In the genomic region with DNA sequence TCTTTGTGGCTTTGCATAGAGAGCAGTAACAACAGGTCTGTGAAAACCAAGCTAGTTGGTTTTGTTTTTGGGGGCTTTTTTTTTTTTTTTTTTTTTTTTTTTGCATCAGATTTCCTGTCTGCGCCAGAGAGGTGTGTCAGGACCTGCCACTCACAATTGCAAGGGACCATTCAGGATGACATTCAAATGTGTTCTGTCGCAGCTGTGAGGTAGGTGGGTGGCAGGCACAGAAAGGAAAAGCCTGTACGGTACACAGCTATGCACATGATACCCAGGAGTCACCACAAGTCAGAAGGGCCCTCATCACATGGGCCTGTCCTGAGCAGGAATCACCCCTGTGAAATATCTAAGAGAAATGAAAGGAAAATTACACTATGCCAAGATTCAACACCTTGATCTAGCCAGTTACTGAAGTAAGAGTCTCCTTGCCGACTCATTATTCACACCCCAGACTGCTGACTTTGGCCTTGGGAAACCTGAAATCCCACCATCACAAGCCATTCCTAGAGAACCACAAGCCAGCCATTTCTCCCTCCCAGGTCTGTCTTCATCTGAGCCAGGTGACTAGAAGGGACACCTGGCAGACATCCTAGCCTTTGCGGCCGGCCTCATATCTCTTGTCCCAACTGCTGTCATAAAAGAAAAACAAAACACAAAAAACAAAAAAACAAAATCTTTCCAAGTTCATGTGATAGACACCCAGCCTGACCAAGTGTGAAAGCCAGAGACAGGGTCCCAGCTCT, we compare ENCODE assay signal across 13 mouse cellular contexts. TPM values are rescaled to one million over a fixed set of nuclear protein-coding genes. Genes with fewer than 3 reads are reported as not detected.
DNase-seq lines count a peak whose midpoint lies in the region; ATAC-seq and TF ChIP-seq lines count a peak whose summit lies in the region.
"Had no signal": no experiment of that assay in that cellular context is flagged by ENCODE, and none has a peak within 500 bp of the region (broad histone marks: within the 10 kb centered on the region; RNA-seq: fewer than 3 reads in every experiment).

No protein-coding gene starts in this region.

- no peak for TF ChIP-seq EP300 in lung, postnatal 0 days (IDR thresholded peaks at IDR 0.05)

- peaks cover 7% of the 10 kb centered on the region; the same call in 1 of the 2 replicates for H3K4me1 ChIP-seq in lung, embryonic 15.5 days
- no peaks in the 10 kb centered on the region for H3K4me1 ChIP-seq in lung, postnatal 0 days (ENCODE audit: insufficient read depth, low read depth, low read length)
- H3K4me1 ChIP-seq in olfactory bulb, adult 2 months (ENCODE audit: control insufficient read depth, insufficient read depth, low read length): peaks cover 37% of the 10 kb centered on the region

- ATAC-seq in lung, embryonic 15.5 days (ENCODE audit: borderline replicate concordance, extremely low read depth, low FRiP score, low TSS enrichment): 0 out of 2 replicates have a peak, but pooled peaks have one; percentile 35
- no peak for ATAC-seq in lung, postnatal 0 days

- TF ChIP-seq POLR2A in olfactory bulb, adult 2 months (IDR thresholded peaks at IDR 0.05; ENCODE audit: insufficient read depth, low read depth, low read length): no peak

- DNase-seq in heart, adult 11 months: peak; percentile 80
- DNase-seq in heart, adult 9 months (ENCODE audit: low spot score in 2 of 2): no peak
- no peak for DNase-seq in lung, postnatal 0 days (ENCODE audit: low spot score)
- DNase-seq in cerebellum, adult 9-10 months: peak; percentile 65
- DNase-seq in left cerebral cortex, postnatal 14 days (ENCODE audit: low spot score in 2 of 2): no peak
- DNase-seq: spleen, adult 18-20 months had no signal

- H3K4me2 ChIP-seq in lung, embryonic 15.5 days: no peak overlapping the region
- no peak overlapping the region for H3K4me2 ChIP-seq in lung, postnatal 0 days (replicated peaks; ENCODE audit: low read depth, low read length)
- H3K4me2 ChIP-seq: embryonic facial prominence, embryonic 12.5 days; hindbrain, embryonic 12.5 days; neural tube, embryonic 15.5 days had no signal

- no peaks in the 10 kb centered on the region for H3K27me3 ChIP-seq in lung, embryonic 15.5 days
- H3K27me3 ChIP-seq in lung, postnatal 0 days (replicated peaks; ENCODE audit: insufficient read depth, low read length): no peaks in the 10 kb centered on the region
- H3K27me3 ChIP-seq: embryonic facial prominence, embryonic 12.5 days; hindbrain, embryonic 12.5 days; neural tube, embryonic 15.5 days had no signal

- H3K4me3 ChIP-seq in lung, embryonic 15.5 days: no peak overlapping the region
- H3K4me3 ChIP-seq in lung, postnatal 0 days (ENCODE audit: low read depth, low read length): no peak overlapping the region
- no peak overlapping the region for H3K4me3 ChIP-seq in olfactory bulb, adult 2 months (ENCODE audit: insufficient read depth, low read depth, low read length)
- H3K4me3 ChIP-seq: embryonic facial prominence, embryonic 12.5 days; forebrain, embryonic 10.5 days; hindbrain, embryonic 12.5 days; neural tube, embryonic 15.5 days had no signal

- H3K36me3 ChIP-seq in lung, embryonic 15.5 days: no peaks in the 10 kb centered on the region
- H3K36me3 ChIP-seq in lung, postnatal 0 days (ENCODE audit: insufficient read depth, low read length): no peaks in the 10 kb centered on the region
- H3K36me3 ChIP-seq: embryonic facial prominence, embryonic 12.5 days; forebrain, embryonic 10.5 days; hindbrain, embryonic 12.5 days; neural tube, embryonic 15.5 days had no signal

- H3K9me3 ChIP-seq in lung, embryonic 15.5 days: no peaks in the 10 kb centered on the region
- H3K9me3 ChIP-seq in lung, postnatal 0 days (ENCODE audit: low read length): no peaks in the 10 kb centered on the region
- H3K9me3 ChIP-seq: forebrain, embryonic 10.5 days; hindbrain, embryonic 12.5 days; neural tube, embryonic 15.5 days had no signal

- intact Hi-C loops in left cerebral cortex, postnatal 14 days (cut with DNase I): no loop called here

- 83% methylated on average over 6 of the region's 6 CpGs for WGBS in lung, embryonic 15.5 days
- WGBS in lung, postnatal 0 days: 89% methylated on average over 6 of the region's 6 CpGs
- WGBS in olfactory bulb, adult 2 months: 61% methylated on average over 6 of the region's 6 CpGs

- no peak overlapping the region for H3K9ac ChIP-seq in lung, embryonic 15.5 days
- no peak overlapping the region for H3K9ac ChIP-seq in lung, postnatal 0 days (replicated peaks; ENCODE audit: low read depth)
- H3K9ac ChIP-seq: embryonic facial prominence, embryonic 12.5 days; hindbrain, embryonic 12.5 days; neural tube, embryonic 15.5 days had no signal

- no peak for TF ChIP-seq CTCF in lung, postnatal 0 days (IDR thresholded peaks at IDR 0.05)
- TF ChIP-seq CTCF in olfactory bulb, adult 2 months (IDR thresholded peaks at IDR 0.05; ENCODE audit: insufficient read depth, low read depth, low read length): no peak

- H3K27ac ChIP-seq in lung, embryonic 15.5 days: no peak overlapping the region
- no peak overlapping the region for H3K27ac ChIP-seq in lung, postnatal 0 days (ENCODE audit: low read length)
- H3K27ac ChIP-seq in olfactory bulb, adult 2 months (ENCODE audit: insufficient read depth, low read depth, low read length): peak overlapping the region; percentile 42; the same call in 1 of the 2 replicates
- H3K27ac ChIP-seq: embryonic facial prominence, embryonic 12.5 days; forebrain, embryonic 10.5 days; hindbrain, embryonic 12.5 days; neural tube, embryonic 15.5 days; stomach, postnatal 0 days had no signal

RNA-seq across cellular contexts. Expression of a gene that starts 30.9 kb away (rescaled TPM):
- 1.2 and 1.5 TPM in 2 replicates for polyA plus RNA-seq in lung, embryonic 15.5 days (2015; fragmentation: Nextera tagmentation; extraction: Ambion mirVana)
- polyA plus RNA-seq in lung, postnatal 0 days (2015; fragmentation: Nextera tagmentation; extraction: Ambion mirVana): 2.7 and 3.7 TPM in 2 replicates
- polyA plus RNA-seq in olfactory bulb, adult 2 months (2012; ENCODE audit: insufficient read depth, insufficient read length, low replicate concordance, missing spikeins): not detected in 2 replicates
- total RNA-seq in left cerebral cortex, postnatal 14 days (2021): 10 to 100 TPM; 51.9 to 62.1 TPM

Comparison
In these comparisons a context has a peak if more than half of its experiments do, and no peak if none do; other contexts are left out.
1. DNase-seq: peak in heart, adult 11 months (single experiment) and cerebellum, adult 9-10 months (single experiment); none in heart, adult 9 months (0 of 2), lung, postnatal 0 days (single experiment) and left cerebral cortex, postnatal 14 days (0 of 2).